Mouse (Mus musculus): ENCODE measurements around the gene Evl. TPM values are rescaled to one million over a fixed set of nuclear protein-coding genes. Genes with fewer than 3 reads are reported as not detected.

Evl gene
- total RNA-seq, 1 experiment: 36.4 TPM

DNA sequence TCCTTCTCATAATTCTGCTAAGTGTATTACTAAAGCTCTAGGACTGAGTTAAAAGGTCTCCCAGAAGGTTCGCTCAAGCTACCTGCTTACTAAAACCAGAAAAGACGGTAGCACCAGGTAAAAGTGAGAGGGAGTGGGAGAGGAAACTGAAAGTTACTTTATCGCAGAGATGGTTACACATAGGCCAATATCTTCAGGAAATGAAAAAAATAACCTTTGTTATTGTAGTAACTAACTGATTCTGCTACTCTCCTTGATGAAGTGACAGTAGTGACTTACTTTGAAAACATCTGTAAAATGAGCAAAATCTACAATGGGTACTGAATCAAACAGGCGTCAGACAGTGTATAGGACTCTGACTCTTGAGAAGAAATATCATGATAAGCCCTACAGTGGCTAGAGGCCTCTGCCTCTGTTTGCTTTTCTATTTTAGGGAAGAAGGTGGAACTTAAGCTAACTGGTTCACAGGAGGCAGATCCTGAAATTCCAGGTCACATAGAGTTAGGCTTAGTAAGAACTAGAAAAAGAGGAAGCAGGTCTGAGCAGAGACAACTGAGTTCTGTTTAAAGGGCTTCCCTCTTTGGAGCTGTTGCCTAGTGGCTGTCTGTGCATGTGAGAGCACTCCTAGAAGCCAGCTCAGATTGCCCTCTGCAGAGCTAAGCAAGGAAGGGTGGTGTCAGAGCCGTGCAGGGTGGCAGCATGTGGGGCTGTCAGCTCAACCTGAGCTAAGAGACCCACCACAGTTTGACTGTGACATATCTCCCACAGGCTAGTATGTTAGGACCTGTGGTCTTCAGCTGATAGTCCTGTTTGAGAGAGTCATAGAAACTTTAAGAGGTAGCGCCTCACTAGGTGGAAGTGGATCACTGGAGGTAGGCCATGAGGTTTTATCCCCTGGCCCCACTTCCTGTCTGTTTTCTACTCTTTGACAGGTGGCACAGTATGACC lies 76.5 kb downstream of the Evl start:
- TF ChIP-seq ZC3H11A (IDR thresholded peaks at IDR 0.05; ENCODE audit: borderline replicate concordance, low read depth, low read length) (no peak), CHD2 (IDR thresholded peaks at IDR 0.05; ENCODE audit: low read depth, low read length) (no peak), ZNF384 (IDR thresholded peaks at IDR 0.05; ENCODE audit: low read depth, low read length) (no peak)
- in situ Hi-C loops (cut with MboI; ENCODE audit: low sequenced_read_pairs in 2 of 2, unreplicated experiment in 2 of 2): no loop called here
- DNase-seq (ENCODE audit: low read depth, low spot score): no peak
- no peak overlapping the region for H3K4me3 ChIP-seq (ENCODE audit: insufficient read depth in 1 of 2, low read depth in 1 of 2, low read length in 2 of 2, poor library complexity in 1 of 2, severe bottlenecking in 1 of 2)
- no peak overlapping the region for H3K27ac ChIP-seq (ENCODE audit: insufficient read depth, low read depth, low read length, poor library complexity, severe bottlenecking)
- H3K9me3 ChIP-seq (ENCODE audit: control insufficient read depth, insufficient read depth, low read depth, low read length): no peaks in the 10 kb centered on the region
- no peaks in the 10 kb centered on the region for H3K4me1 ChIP-seq (ENCODE audit: control insufficient read depth in 2 of 2, insufficient read depth in 2 of 2, low read length in 2 of 2, poor library complexity in 1 of 2)
- H3K36me3 ChIP-seq (ENCODE audit: control insufficient read depth, insufficient read depth, low read length, poor library complexity, severe bottlenecking): 0 out of 2 replicates have a peak, but pooled peaks cover 2% of the 10 kb centered on the region
- no peak overlapping the region for H3K9ac ChIP-seq (ENCODE audit: insufficient read depth, low read depth, low read length, poor library complexity, severe bottlenecking)

DNA sequence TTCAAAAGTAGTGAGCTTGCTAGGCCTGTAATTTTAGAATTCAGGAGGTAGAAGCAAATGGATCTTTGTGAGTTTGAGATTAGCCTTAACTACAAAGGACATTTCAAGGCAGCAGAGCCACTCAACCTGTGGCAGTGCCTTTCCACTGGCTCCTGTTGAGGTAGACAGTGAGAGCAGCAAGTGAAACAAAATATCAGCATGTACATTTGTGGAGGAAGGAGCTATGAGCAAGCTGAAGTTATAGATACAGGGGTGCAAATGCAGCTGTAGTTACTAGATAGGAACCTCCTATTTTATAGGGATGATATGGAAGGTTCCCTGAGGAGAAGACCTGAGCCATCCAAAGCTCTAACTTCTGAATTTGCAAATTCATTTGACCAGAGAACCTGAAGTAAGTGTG lies 78.0 kb downstream of the Evl start:
- H3K36me3 ChIP-seq (ENCODE audit: control insufficient read depth, insufficient read depth, low read length, poor library complexity, severe bottlenecking): 0 out of 2 replicates have a peak, but pooled peaks cover 4% of the 10 kb centered on the region
- H3K4me3 ChIP-seq (ENCODE audit: insufficient read depth in 1 of 2, low read depth in 1 of 2, low read length in 2 of 2, poor library complexity in 1 of 2, severe bottlenecking in 1 of 2): no peak overlapping the region
- no peaks in the 10 kb centered on the region for H3K4me1 ChIP-seq (ENCODE audit: control insufficient read depth in 2 of 2, insufficient read depth in 2 of 2, low read length in 2 of 2, poor library complexity in 1 of 2)
- in situ Hi-C loops (cut with MboI; ENCODE audit: low sequenced_read_pairs in 2 of 2, unreplicated experiment in 2 of 2): no loop called here
- no peak overlapping the region for H3K27ac ChIP-seq (ENCODE audit: insufficient read depth, low read depth, low read length, poor library complexity, severe bottlenecking)
- no peak overlapping the region for H3K9ac ChIP-seq (ENCODE audit: insufficient read depth, low read depth, low read length, poor library complexity, severe bottlenecking)
- no peak for DNase-seq (ENCODE audit: low read depth, low spot score)
- TF ChIP-seq HCFC1 (IDR thresholded peaks at IDR 0.05; ENCODE audit: borderline replicate concordance, insufficient read depth, low read length) (no peak), ZC3H11A (IDR thresholded peaks at IDR 0.05; ENCODE audit: borderline replicate concordance, low read depth, low read length) (no peak), CHD2 (IDR thresholded peaks at IDR 0.05; ENCODE audit: low read depth, low read length) (no peak), MAFK (IDR thresholded peaks at IDR 0.05; ENCODE audit: insufficient read depth, low read depth, low read length) (no peak), ZNF384 (IDR thresholded peaks at IDR 0.05; ENCODE audit: low read depth, low read length) (no peak)
- no peaks in the 10 kb centered on the region for H3K9me3 ChIP-seq (ENCODE audit: control insufficient read depth, insufficient read depth, low read depth, low read length)

DNA sequence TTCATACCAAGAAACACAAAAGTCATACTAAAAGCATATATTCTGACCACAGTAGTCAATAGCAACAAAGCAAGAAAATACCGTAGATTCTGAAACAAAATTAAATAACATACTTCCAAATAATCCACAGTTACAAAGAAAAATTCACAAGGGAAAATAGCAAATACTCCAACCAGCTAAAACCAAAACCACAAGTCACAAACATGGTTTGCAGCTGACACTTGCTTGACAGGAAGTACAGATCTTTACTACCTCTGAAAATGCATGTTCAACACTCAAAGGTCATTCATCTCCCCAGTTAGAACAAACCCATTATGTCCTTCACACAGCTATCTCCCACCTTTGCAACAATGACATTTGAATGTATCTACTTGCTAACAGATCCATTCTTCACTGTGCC lies 79.5 kb downstream of the Evl start:
- Histone ChIP-seq H3K9ac (ENCODE audit: insufficient read depth, low read depth, low read length, poor library complexity, severe bottlenecking) (no peak overlapping the region), H3K36me3 (ENCODE audit: control insufficient read depth, insufficient read depth, low read length, poor library complexity, severe bottlenecking) (0 out of 2 replicates have a peak, but pooled peaks cover 2% of the 10 kb centered on the region), H3K4me3 (ENCODE audit: insufficient read depth in 1 of 2, low read depth in 1 of 2, low read length in 2 of 2, poor library complexity in 1 of 2, severe bottlenecking in 1 of 2) (no peak overlapping the region), H3K4me1 (ENCODE audit: control insufficient read depth in 2 of 2, insufficient read depth in 2 of 2, low read length in 2 of 2, poor library complexity in 1 of 2) (no peaks in the 10 kb centered on the region), H3K27ac (ENCODE audit: insufficient read depth, low read depth, low read length, poor library complexity, severe bottlenecking) (no peak overlapping the region), H3K9me3 (ENCODE audit: control insufficient read depth, insufficient read depth, low read depth, low read length) (no peaks in the 10 kb centered on the region)
- no peak for TF ChIP-seq ZC3H11A (IDR thresholded peaks at IDR 0.05; ENCODE audit: borderline replicate concordance, low read depth, low read length)
- no peak for TF ChIP-seq CHD2 (IDR thresholded peaks at IDR 0.05; ENCODE audit: low read depth, low read length)
- TF ChIP-seq MAFK (IDR thresholded peaks at IDR 0.05; ENCODE audit: insufficient read depth, low read depth, low read length): no peak
- TF ChIP-seq HCFC1 (IDR thresholded peaks at IDR 0.05; ENCODE audit: borderline replicate concordance, insufficient read depth, low read length): no peak
- TF ChIP-seq ZNF384 (IDR thresholded peaks at IDR 0.05; ENCODE audit: low read depth, low read length): no peak
- DNase-seq (ENCODE audit: low read depth, low spot score): no peak
- in situ Hi-C loops (cut with MboI; ENCODE audit: low sequenced_read_pairs in 2 of 2, unreplicated experiment in 2 of 2): no loop called here

DNA sequence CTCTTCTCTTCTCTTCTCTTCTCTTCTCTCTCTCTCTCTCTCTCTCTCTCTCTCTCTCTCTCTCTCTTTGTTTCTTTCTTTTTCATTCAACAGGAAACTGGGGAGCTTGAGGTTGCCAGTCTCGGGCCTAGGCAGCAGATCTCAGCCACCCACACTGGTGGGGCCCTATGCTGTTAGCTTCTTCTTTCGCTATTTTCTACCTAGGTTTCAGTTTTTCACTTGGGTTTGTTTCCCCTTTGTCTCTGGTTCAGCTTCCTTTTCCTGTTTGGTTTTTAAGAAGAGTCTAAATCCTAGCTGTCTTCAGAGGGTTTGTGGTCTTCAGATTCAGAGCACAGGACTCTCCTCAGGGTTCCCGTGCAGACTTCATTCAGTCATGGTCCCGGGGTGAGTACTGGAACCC lies 81.0 kb downstream of the Evl start:
- Histone ChIP-seq H3K4me3 (ENCODE audit: insufficient read depth in 1 of 2, low read depth in 1 of 2, low read length in 2 of 2, poor library complexity in 1 of 2, severe bottlenecking in 1 of 2) (no peak overlapping the region), H3K4me1 (ENCODE audit: control insufficient read depth in 2 of 2, insufficient read depth in 2 of 2, low read length in 2 of 2, poor library complexity in 1 of 2) (no peaks in the 10 kb centered on the region; a peak in 1 of 4 replicates), H3K9me3 (ENCODE audit: control insufficient read depth, insufficient read depth, low read depth, low read length) (no peaks in the 10 kb centered on the region), H3K36me3 (ENCODE audit: control insufficient read depth, insufficient read depth, low read length, poor library complexity, severe bottlenecking) (0 out of 2 replicates have a peak, but pooled peaks cover 2% of the 10 kb centered on the region), H3K9ac (ENCODE audit: insufficient read depth, low read depth, low read length, poor library complexity, severe bottlenecking) (no peak overlapping the region), H3K27ac (ENCODE audit: insufficient read depth, low read depth, low read length, poor library complexity, severe bottlenecking) (no peak overlapping the region)
- in situ Hi-C loops (cut with MboI; ENCODE audit: low sequenced_read_pairs in 2 of 2, unreplicated experiment in 2 of 2): no loop called here
- TF ChIP-seq CHD2 (IDR thresholded peaks at IDR 0.05; ENCODE audit: low read depth, low read length) (no peak), ZC3H11A (IDR thresholded peaks at IDR 0.05; ENCODE audit: borderline replicate concordance, low read depth, low read length) (no peak), MAFK (IDR thresholded peaks at IDR 0.05; ENCODE audit: insufficient read depth, low read depth, low read length) (no peak), HCFC1 (IDR thresholded peaks at IDR 0.05; ENCODE audit: borderline replicate concordance, insufficient read depth, low read length) (no peak), ZNF384 (IDR thresholded peaks at IDR 0.05; ENCODE audit: low read depth, low read length) (no peak)
- no peak for DNase-seq (ENCODE audit: low read depth, low spot score)
